Mouse (Mus musculus) heart, postnatal 25 days (tissue): ENCODE data around the gene 4921530L21Rik. TPM values are rescaled to one million over a fixed set of nuclear protein-coding genes. Genes with fewer than 3 reads are reported as not detected.

Experiments
- DNase-seq: peaks from one replicate; pipeline ENCODE4 v3.0.0; 2022; ENCODE audit warnings: low spot score
- intact Hi-C: fragments of 180-260 bp; cut with DNase I; formaldehyde crosslinking; loops from one replicate; pipeline ENCODE4 v1.15.1; 2025
- total RNA-seq, 2 experiments: library from RNA; stranded (reverse); gene quantifications; 2 replicates each; pipeline ENCODE4 v1.2.3; 2021

Gene 4921530L21Rik
- not detected for total RNA-seq

- no peak for DNase-seq
- intact Hi-C loops, result no loop called here
Observed at GRCm38 (mm10) chr14:95880954-95881353, at the start of gene 4921530L21Rik. Gene 4921530L21Rik, plus strand, starts transcription at chr14:95881254.

GRCm38 (mm10) chr14:95833866-95834265 lies 47.2 kb upstream of the 4921530L21Rik start:
- DNase-seq, result no peak
- intact Hi-C loops, result no loop called here

DNA sequence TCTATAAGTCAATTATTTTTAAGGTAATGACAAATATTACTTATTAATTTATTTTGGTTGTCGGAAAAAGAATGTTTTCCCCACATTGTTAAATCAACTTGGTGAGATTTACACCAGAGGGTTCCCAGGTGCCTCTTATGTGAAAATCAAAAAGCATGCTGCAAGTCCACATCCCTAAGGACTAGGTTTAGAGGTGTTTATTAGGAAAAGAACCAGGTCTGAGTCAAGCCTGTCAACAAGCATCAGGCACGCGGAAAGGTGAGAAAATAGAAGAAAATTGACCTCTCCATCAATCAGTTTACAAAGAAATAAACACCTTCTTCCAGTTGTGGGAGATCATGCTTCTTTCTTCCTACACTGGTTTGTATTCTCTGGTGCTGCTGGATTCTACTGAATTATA lies 18.1 kb upstream of the 4921530L21Rik start:
- DNase-seq, result no peak
- intact Hi-C loops, result no loop called here

DNA sequence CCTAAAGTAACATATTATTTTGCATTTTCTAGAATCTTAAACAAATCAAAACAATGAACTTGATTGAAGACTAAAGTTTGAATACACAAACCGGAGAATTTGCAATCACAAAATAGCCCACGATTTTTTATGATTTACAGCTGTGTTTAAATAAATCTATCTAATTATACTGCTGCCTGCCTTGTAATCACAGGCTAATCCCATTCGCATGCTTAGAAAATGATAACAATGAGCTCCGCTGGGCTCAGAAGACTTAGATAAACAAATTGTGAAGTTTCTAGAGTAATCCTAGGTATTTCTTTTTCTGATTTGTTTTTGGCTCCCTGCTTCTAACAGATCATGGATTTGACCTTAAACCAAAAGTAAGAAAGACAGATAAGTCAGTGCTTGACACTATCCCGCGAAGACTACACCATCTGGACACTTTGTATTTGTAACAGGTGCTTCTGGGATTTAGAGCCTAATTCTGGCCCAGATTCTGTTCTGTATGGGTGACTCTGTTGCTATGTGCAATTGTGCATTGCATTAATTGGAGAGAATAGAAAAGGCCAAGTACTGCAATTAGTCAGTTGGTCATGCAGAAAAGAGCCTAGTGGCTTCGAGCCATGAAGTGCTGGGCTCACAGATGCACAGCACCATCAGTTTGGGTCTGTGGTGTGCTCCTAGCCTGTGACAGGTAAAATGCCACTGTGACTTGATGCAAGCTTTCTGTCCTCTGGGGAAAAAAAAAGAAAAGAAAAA lies 15.2 kb upstream of the 4921530L21Rik start:
- no peak for DNase-seq
- intact Hi-C loops, result no loop called here

GRCm38 (mm10) chr14:95872020-95872419 lies 9.0 kb upstream of the 4921530L21Rik start:
- DNase-seq, result no peak

GRCm38 (mm10) chr14:95876785-95877510 lies 4.1 kb upstream of the 4921530L21Rik start:
- DNase-seq, result no peak
- intact Hi-C loops, result no loop called here

More at GRCm38 (mm10) chr14:95872020-95872419, 9.0 kb upstream of the 4921530L21Rik start:
- intact Hi-C loops, result no loop called here

GRCm38 (mm10) chr14:95877548-95877947 lies 3.5 kb upstream of the 4921530L21Rik start:
- intact Hi-C loops, result no loop called here
- DNase-seq, result no peak

DNA sequence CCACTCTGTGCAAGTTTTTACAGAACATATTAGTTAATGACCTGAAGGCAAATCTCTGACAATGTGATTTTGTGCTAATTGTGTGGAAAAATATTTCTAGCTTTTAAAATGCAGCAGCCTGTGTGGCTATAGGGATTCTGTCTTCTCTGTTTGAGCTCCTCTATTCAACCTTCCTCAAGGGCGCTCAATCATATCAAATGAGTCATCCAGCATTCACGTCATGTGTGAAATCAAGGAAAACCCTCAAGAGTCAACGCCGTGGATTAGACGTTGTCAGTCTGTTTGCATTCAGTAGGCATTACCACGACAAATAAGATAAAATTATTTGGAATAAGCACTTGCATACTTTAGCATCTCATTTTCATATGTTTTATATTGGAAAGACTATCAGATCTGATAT lies 18.4 kb downstream of the 4921530L21Rik start:
- DNase-seq, result no peak
- intact Hi-C loops, result no loop called here

DNA sequence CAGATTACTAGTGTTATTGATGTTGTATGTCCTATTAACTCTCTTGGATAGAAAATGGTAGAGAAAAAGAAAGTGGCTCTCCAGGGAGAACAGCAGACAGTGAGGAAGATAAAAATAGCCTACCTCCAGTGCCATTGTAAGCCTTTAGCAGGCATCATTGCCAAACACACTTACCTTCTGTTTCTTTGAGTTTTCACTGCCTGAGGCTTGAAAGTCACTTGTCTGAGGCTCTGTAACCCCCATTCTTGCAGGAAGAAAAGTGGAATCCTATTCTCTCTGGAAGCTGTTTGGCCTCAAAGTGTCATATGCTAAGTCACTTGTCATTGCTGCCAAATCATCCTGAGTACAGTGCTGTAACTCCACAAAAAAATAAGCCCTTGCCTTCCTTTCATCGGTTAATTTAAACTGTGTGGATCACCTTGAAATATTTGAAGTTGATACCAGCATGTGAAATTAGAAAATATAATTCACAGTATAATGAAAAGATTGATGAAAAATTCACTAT lies 23.6 kb downstream of the 4921530L21Rik start:
- no peak for DNase-seq
- intact Hi-C loops, result no loop called here

DNA sequence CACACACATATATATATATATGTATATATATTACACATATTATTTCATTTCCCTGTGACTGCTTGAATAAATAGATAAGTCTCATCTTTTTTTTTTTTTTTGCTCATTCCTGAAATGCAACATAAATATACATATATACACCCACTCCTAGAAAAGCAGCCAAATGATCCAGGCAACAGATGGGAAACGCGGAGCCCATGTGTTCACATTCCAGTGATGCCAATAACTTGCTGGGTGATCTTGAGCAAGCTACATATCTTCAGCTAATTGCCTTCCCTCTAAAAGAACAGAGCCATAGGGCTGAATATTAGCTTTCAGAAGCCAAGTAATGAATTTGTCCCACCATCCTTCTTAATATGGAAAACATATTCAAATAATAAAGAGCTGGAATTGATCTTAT lies 32.2 kb downstream of the 4921530L21Rik start:
- no peak for DNase-seq
- intact Hi-C loops, result no loop called here

- intact Hi-C loops, result no loop called here
- DNase-seq, result no peak
Observed at GRCm38 (mm10) chr14:95926742-95927141, 45.7 kb downstream of the 4921530L21Rik start.

GRCm38 (mm10) chr14:95927810-95928785 lies 47.0 kb downstream of the 4921530L21Rik start:
- intact Hi-C loops, result no loop called here

More at GRCm38 (mm10) chr14:95927810-95928785, 47.0 kb downstream of the 4921530L21Rik start:
- no peak for DNase-seq
